Mouse (Mus musculus) right cerebral cortex, postnatal 4 days (tissue): ENCODE measurements around the gene Ttc28.
A peak's percentile ranks its signal among the peaks of the same experiment; 100 is the strongest.

Experiments
- DNase-seq: peaks from one replicate; pipeline ENCODE4 v3.0.0-alpha.2; 2022

Gene Ttc28

GRCm38 (mm10) chr5:111012064-111012463, 132.5 kb downstream of the Ttc28 start:
- no peak for DNase-seq

DNA sequence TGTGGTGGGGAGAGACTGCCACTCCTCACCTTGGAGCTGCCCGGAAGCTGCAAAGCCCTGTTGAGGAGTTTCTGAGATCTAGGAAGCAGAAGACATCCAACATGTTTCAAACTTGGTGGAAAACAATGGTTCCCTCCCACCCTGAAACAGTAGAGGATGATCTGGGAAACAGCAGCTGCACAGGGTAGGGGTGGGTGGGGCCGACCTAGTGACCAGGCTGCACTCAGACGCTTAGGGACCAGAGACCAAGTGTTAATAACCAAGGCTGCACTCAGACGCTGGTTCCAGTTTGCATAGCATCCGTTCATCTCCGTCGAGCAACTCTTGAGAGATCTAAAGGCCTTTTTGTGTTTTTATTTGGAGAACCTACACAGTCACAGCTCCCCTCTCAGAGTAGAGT, 133.0 kb downstream of the Ttc28 start:
- no peak for DNase-seq

DNA sequence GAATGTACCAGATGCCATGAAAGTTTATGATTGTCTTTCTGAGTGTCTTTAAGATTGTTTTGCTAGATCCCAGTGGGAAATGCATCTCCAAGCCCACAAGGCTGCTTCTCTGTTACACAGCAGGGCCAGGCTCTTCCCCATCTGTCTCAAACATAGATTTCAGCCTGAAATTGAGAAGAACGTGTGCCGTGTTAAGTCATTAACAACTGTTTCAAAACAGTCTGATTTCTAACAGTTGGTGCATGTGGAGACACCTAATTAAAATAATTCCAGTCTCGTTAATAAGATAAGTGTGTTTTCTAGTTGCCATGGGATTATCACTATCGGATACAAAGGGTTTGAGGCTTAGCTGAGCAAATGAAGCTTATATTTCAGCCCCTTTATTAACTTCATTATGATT, 135.4 kb downstream of the Ttc28 start:
- DNase-seq = no peak

DNA sequence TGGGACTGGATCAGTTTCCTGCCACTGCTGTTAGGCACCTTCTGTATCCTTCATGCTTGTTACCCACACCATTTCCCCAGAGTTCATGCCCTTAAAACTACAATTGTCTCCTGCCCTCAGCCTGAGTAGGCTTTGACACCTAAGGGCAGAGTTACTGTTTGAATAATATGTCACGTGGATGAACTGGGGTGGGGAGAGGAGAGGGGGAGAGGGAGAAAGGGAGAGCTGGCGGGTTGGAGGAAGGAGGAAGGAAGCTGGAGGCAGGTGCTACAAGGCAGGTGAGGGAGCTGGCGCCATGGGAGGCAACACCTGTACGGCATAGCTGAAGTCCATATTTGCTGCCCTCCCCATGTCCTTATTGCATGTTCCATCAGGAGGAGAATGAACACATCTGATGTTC, 137.7 kb downstream of the Ttc28 start:
- DNase-seq = no peak

DNA sequence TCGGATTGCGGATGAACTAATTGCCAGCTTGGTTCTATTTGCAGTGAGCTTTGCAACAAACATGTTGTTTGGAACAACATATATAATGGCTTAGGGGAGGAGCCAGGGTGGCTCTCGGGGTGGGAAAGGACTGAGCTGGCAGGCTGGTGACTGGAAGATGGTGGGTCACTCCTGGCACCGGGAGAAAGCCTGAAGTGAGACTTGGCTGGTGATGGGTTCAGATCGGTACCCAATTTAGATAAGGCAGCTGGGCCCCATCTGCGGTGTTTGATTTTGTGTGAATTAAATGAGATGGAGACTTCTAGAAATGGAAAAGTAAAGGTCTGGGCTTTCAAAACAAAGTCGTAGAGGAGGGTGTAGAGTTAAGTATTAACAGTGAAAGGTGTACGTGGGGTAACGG, 142.7 kb downstream of the Ttc28 start:
- no peak for DNase-seq

DNA sequence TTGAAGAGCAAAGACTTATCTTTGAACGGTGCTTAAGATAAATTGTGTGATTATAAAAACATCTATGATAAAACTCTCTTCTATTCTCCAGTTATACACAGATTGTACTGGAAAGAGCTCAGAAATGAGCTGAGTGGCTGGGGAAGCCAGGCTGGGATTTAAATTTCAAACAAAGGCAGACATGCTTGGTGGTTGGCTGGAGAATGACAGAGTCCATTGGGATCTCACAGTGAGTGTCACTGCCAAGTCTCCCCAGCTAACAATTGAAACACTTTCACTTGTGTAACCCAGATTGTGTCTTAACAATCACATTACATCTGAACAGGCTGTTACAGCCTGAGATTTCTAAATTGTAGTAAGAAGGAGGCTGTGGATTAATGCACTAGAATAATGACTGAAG, 143.3 kb downstream of the Ttc28 start:
- no peak for DNase-seq

DNA sequence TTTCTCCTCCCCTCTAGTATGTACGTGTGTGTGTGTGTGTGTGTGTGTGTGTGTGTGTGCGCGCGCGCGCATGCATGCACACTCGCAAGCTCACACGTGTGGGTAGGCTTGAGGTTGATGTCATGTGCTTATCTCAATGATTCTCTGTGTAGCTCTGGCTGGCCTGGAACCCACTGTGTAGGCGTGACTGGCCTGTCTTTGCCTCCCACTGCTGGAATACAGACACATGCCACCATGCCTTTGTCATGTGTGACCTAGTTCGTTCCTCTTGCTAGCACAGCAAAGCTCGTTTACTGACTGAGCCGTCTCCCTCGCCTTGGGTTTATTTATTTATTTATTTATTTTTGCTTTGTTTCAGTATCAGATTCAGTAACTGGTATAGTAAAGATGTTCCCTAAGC, 145.0 kb downstream of the Ttc28 start:
- no peak for DNase-seq

GRCm38 (mm10) chr5:111025476-111025875, 145.9 kb downstream of the Ttc28 start:
- no peak for DNase-seq

DNA sequence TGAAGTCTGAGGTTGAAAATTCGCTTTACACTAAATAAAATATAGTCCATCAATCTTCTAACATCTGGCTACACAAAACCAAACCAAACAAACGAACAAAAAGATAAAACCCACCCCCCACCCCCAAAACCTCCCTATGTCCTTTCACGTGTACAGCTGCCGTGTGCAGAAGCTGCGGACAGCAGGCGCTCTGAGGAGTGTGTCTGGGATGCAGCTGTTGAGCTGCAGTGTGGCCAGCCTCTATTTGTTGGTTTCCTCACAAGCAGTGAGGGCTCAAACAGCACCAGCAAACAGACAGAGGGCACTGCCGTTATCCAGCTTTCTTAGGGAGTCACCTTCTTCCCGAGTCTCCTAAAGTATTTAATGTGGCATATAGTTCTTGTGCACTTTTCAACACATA, 146.6 kb downstream of the Ttc28 start:
- DNase-seq = no peak

GRCm38 (mm10) chr5:111028340-111028739, 148.7 kb downstream of the Ttc28 start:
- DNase-seq = no peak

DNA sequence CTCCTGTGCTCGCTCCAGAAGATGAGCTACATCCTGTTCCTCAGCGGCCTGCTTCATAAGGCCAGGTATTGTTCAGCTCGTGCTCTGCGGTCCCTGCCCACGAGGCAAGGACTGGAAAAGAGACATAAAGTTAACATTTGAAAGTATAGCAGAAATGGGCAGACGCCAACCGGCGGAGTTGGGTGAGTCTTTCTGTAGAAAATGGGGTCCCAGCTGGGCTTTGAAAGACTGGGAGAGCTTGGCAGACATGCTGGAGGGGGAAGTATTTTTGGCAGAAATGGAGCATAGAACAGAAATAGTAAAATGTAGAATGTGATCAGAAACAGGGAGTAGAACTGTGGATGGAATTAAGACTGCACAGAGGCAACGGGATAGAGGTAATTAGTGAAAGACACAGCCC, 149.3 kb downstream of the Ttc28 start:
- DNase-seq = peak; percentile 72

- DNase-seq = no peak
Observed at GRCm38 (mm10) chr5:111032687-111033295, 153.2 kb downstream of the Ttc28 start.

GRCm38 (mm10) chr5:111033489-111033888, 153.9 kb downstream of the Ttc28 start:
- no peak for DNase-seq

DNA sequence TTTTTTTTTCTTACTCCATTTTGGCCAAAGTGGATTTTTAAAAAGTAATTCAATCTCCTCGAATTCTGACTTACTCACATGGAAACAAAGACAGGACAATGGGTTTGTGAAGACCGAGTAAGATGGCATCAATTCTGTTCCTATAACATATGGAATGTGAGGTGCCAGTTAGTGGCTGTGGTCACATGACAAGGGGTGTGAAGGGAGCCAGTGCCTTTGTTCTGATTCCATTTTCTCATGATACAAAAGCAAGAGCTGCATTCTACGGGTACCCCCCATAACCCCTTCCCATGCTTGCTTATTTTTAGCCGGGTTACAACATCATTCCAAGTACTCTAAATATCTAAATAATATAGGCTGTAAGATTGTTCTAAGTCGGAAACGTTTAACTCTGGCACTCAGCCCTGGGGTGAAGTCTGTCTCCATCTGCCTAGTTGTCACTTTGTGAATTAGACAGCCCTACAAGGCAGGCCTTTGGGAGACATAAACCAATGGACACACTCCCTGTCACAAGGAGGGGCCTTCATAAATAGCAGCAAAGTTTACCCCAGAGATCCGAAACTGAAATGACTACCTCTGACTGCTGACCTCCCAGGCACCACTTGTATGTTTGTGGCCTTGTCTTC, 157.6 kb downstream of the Ttc28 start:
- no peak for DNase-seq

DNA sequence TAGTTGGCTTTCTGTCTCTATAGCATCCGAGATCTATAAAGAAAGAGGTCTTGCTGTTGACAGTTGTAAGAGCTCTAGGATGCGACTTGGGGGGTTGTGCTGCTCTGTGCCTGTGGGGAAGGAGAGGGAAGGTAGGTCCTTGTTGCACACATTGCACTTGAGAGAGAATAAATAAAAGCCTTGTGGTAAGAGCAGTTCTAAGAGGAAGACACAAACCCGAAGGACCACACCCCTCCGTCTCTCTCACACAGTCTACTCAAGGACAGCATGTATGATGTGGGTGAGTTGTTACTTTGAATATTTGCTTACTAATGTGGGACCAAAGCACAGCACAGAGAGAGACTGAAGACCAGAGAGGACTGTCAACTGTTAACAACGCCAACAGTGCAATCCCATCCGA, 160.2 kb downstream of the Ttc28 start:
- no peak for DNase-seq

- DNase-seq = no peak
Observed at GRCm38 (mm10) chr5:111041952-111042351, 162.3 kb downstream of the Ttc28 start.

DNA sequence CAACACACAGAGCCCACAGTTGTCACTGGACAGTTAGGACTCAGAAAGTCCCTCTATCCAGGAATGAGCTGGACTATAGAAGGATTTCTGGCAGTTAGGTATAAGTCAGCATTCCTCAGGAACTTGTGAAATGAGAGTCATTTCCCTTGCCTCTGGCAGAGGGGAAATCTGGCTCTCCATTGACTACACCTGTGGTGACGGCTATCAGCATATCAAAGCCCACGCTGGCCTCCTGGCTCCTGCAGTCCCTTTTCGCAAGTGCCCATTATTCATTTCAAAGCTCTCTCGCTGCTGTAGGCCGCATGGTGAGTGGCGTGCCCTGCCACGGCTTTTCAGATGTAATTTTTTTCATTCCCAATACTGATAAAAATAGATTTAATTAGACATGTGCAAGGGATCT, 164.6 kb downstream of the Ttc28 start:
- DNase-seq = no peak

GRCm38 (mm10) chr5:111046359-111046758, 166.8 kb downstream of the Ttc28 start:
- DNase-seq = no peak

DNA sequence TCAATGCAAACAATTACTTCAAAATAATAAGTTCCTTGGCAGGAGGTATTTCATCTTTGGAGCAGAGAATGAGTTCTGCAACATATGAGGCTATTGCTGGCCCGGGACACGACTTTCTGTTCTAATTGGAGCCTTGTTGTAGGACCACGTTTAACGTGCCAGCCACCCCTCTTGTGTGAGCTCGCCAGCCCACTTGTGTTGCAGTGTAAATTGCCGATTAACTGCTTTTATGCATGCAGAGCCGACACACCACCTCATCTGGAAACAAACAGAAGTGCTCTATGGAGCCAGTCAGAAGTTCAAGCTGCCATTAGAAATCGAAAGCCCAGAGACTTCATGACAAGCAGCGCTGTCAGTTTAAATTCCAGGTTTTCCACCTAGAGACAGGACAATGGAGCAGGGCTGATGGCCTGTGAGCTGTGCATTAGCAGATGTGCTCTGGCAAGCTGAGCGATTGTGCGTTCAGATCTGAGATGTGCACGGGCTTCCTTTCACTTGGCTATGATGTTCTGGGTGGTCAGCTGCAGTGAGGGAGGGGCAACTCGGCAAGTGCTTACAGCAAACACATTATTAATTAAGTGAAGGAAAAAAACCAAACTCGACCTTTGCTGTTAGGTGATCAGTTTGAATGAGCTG, 167.4 kb downstream of the Ttc28 start:
- DNase-seq = no peak

DNA sequence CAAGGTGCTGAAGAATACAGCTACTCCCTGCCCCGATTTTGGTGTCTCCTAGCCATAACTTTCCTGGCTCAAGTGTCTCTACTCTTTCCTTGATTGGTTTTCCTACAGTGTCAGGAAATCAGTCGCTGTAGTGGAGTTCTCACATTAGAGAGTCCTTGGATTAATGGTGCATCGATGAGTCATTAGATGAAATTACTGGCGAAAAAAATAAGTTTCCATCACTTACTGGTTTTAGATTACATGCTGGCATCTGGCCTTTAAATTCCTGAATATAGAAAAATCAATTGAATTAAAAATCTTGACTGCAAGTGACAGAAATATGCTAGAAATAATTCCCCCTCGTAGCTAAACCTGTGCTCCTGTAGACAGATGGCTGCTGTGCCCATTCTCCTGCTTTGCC, 168.4 kb downstream of the Ttc28 start:
- no peak for DNase-seq

DNA sequence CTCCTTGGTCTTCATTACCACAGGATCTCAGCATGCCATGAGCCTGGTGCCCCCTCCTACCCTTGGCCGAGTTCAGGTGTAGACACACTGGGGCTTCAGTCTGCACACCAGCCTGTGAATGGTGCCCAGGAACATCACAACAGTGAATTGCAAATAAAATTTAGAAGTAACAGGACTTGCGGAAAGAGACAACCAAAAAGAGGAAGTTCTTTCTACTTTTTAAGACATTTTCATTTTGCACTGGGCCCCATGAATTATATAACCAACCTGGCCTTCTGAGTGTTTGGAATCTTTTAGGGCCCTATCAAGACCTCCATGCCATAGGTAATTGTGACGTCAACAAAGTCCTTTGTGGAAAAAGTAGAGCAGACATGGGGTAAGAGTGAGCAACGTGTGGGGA, 170.0 kb downstream of the Ttc28 start:
- DNase-seq = no peak

GRCm38 (mm10) chr5:111050135-111050534, 170.5 kb downstream of the Ttc28 start:
- DNase-seq = peak; percentile 46

GRCm38 (mm10) chr5:111054380-111054779, 174.8 kb downstream of the Ttc28 start:
- DNase-seq = no peak

DNA sequence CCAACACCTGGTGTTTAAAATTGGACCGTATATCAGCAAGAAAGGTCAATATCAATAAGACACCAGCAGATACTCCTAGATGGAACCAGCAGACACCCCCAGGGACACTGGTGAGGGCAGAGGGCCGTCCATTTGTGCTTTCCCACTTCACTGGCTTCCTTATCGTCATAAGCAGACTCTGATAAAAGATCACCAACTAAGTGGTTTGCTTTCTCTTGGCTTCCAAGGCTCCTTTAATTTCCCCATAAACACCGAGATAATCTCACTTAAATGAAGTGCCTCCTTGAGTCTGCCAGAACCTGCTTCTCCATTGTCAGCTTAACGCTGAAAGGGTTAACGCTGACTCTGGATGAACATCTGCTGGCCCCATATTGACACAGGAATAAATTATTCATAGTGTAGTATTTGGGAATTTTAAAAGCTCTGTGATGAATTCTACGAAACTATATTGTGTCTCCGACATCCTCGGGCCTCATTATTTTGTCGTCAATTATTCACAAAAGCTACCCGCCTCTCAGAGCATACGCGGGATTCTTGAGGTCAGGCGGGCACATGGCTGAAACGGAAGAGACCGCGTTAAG, 175.3 kb downstream of the Ttc28 start:
- no peak for DNase-seq
